Mouse (Mus musculus) testis, adult 2 months (tissue): ENCODE measurements around the gene Nptxr.

Experiments used
- CTCF ChIP-seq: fragments of 200-500 bp; IDR thresholded peaks from 2 replicates; pipeline ENCODE4 v1.5.1; 2012; ENCODE audit warnings: low read depth, mild to moderate bottlenecking, inconsistent platforms, low read length, moderate library complexity; ENCODE audit not compliant: control insufficient read depth, insufficient read depth, insufficient replicate concordance
- POLR2A ChIP-seq: fragments of 200-500 bp; IDR thresholded peaks from 2 replicates; pipeline ENCODE4 v1.6.1; 2012; ENCODE audit warnings: low read depth, mild to moderate bottlenecking, inconsistent platforms, low read length, moderate library complexity; ENCODE audit not compliant: control insufficient read depth

- TF ChIP-seq CTCF: no peak
- no peak for TF ChIP-seq POLR2A
Observed at GRCm38 (mm10) chr15:79845986-79846385, 41.4 kb upstream of the Nptxr start.
